Mouse (Mus musculus): ENCODE results near the gene Wdr20.
A peak's percentile ranks its signal among the peaks of the same experiment; 100 is the strongest.
"Not testable (repeated sequence)": the region's sequence is repeated elsewhere in the genome, so short reads cannot be mapped to it uniquely, and the experiment has no call there.

Gene Wdr20

GRCm38 (mm10) chr12:110737170-110738157 is at the start of gene Wdr20:
Gene Wdr20 (plus strand): TSS chr12:110737944.
- peak; percentile 92 to 96 for DNase-seq (ENCODE audit: low spot score in 2 of 2)

- DNase-seq (ENCODE audit: low spot score in 2 of 2), result not testable (repeated sequence)
Measured at GRCm38 (mm10) chr12:110688921-110689320, 48.8 kb upstream of the Wdr20 start.

- DNase-seq (ENCODE audit: low spot score in 2 of 2), result no peak
Measured at GRCm38 (mm10) chr12:110689919-110690643, 47.7 kb upstream of the Wdr20 start.

- DNase-seq (ENCODE audit: low spot score in 2 of 2), result not testable (repeated sequence)
Measured at GRCm38 (mm10) chr12:110693378-110693777, 44.4 kb upstream of the Wdr20 start.

GRCm38 (mm10) chr12:110695676-110696171 is 42.0 kb upstream of the Wdr20 start:
- DNase-seq (ENCODE audit: low spot score in 2 of 2), result peak; percentile 38 to 57

GRCm38 (mm10) chr12:110696173-110696974 is 41.4 kb upstream of the Wdr20 start:
- peak; percentile 96 to 97 for DNase-seq (ENCODE audit: low spot score in 2 of 2)

GRCm38 (mm10) chr12:110696975-110697400 is 40.8 kb upstream of the Wdr20 start:
- no peak for DNase-seq (ENCODE audit: low spot score in 2 of 2)

GRCm38 (mm10) chr12:110697457-110697856 is 40.3 kb upstream of the Wdr20 start:
- no peak for DNase-seq (ENCODE audit: low spot score in 2 of 2)

GRCm38 (mm10) chr12:110698080-110698479 is 39.7 kb upstream of the Wdr20 start:
- DNase-seq (ENCODE audit: low spot score in 2 of 2), result no peak

GRCm38 (mm10) chr12:110698523-110699170 is 39.1 kb upstream of the Wdr20 start:
- DNase-seq (ENCODE audit: low spot score in 2 of 2), result no peak

- DNase-seq (ENCODE audit: low spot score in 2 of 2), result no peak
Measured at GRCm38 (mm10) chr12:110699171-110699547, 38.6 kb upstream of the Wdr20 start.

- DNase-seq (ENCODE audit: low spot score in 2 of 2), result no peak
Measured at GRCm38 (mm10) chr12:110700730-110701129, 37.0 kb upstream of the Wdr20 start.

- DNase-seq (ENCODE audit: low spot score in 2 of 2), result not testable (repeated sequence)
Measured at GRCm38 (mm10) chr12:110701363-110701762, 36.4 kb upstream of the Wdr20 start.

GRCm38 (mm10) chr12:110702556-110702955 is 35.2 kb upstream of the Wdr20 start, which contains the start of gene Hsp90aa1:
Gene Hsp90aa1 (minus strand): TSS chr12:110702728.
- no peak for DNase-seq (ENCODE audit: low spot score in 2 of 2)

- DNase-seq (ENCODE audit: low spot score in 2 of 2), result peak; percentile 55 to 80
Measured at GRCm38 (mm10) chr12:110703008-110703471, 34.7 kb upstream of the Wdr20 start.

- no peak for DNase-seq (ENCODE audit: low spot score in 2 of 2)
Measured at GRCm38 (mm10) chr12:110703682-110704081, 34.1 kb upstream of the Wdr20 start.

GRCm38 (mm10) chr12:110705419-110705818 is 32.3 kb upstream of the Wdr20 start:
- DNase-seq (ENCODE audit: low spot score in 2 of 2), result not testable (repeated sequence)

- DNase-seq (ENCODE audit: low spot score in 2 of 2), result no peak
Measured at GRCm38 (mm10) chr12:110706337-110707231, 31.2 kb upstream of the Wdr20 start.

GRCm38 (mm10) chr12:110707451-110707850 is 30.3 kb upstream of the Wdr20 start:
- no peak for DNase-seq (ENCODE audit: low spot score in 2 of 2)

- DNase-seq (ENCODE audit: low spot score in 2 of 2), result no peak
Measured at GRCm38 (mm10) chr12:110711270-110711669, 26.5 kb upstream of the Wdr20 start.

All from frontal cortex, postnatal 14 days (tissue).